Mouse (Mus musculus): ENCODE data around the gene 4933411K16Rik.

DNA sequence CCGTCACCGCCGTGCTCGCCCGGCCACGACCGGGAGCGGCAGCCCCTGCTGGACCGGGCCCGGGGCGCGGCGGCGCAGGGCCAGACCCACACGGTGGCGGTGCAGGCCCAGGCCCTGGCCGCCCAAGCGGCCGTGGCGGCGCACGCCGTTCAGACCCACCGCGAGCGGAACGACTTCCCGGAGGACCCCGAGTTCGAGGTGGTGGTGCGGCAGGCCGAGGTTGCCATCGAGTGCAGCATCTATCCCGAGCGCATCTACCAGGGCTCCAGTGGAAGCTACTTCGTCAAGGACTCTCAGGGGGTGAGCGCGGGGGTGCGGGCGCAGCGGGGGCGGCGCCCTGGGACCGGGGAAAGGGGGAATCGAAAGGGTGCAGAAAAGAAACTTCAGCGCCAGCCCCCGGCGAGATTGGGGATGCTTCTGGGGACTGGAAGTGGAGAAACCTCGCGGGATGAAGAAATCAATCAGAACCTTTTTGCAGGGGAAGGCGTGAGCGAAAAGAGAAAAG lies 38.6 kb downstream of the 4933411K16Rik start:
- TF ChIP-seq CTCF (IDR thresholded peaks at IDR 0.05; ENCODE audit: control insufficient read depth, insufficient read depth, insufficient read length) (no peak), MYOG (IDR thresholded peaks at IDR 0.05; ENCODE audit: control insufficient read depth, extremely low read depth, insufficient read length) (no peak), MAX (IDR thresholded peaks at IDR 0.05) (no peak), MYOD1 (IDR thresholded peaks at IDR 0.05; ENCODE audit: control insufficient read depth, insufficient read length, low read depth) (no peak), USF1 (IDR thresholded peaks at IDR 0.05; ENCODE audit: low read depth) (no peak), FOSL1 (IDR thresholded peaks at IDR 0.05; ENCODE audit: insufficient read depth, low read length, poor library complexity, severe bottlenecking) (no peak)
